Mouse (Mus musculus) thymus, adult 18-20 months (tissue): ENCODE data around the gene Tmem117.

Source experiments
- DNase-seq, 2 experiments: peaks; one replicate each; pipeline ENCODE4 v3.0.0; 2022; ENCODE audit warnings: mixed read lengths in 2 of 2

Tmem117 gene

DNA sequence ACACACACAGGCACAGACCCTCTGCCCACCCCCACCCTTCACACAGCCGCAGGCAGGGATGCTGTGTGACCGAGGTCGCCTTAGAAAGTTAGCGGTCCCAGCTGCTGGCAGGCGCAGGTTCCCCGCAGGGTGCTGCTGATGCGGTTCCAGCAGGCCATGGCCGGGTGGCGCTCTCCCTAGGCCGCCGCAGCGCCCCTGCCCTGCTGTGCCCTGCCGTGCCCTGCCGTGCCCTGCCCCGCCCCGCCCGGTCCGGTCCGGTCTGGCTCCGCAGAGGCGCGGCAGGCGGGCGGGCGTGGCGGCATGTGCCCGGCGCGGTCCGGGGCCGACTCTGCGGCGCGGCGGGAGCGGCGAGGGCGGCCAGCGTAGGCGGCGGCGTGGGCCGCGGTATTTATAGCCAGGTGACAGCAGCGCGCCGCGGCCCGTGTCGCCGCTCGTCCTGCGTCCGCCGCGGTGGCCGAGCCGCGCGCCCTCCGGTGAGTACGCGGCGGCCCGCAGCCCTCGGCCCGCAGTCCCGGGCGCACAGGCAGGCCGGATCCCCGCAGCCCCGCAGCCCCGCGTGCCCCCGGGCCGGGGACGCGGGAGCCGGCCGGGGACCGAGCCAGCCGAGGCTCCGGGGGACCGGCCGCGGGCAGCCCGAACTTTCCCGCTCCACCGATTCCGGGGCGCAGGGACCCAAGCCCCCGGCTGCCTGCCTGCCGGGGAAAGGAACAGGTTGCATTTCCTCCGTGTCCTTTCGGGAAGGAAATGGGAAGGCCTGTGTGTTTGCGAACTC, at the start of gene Tmem117:
Tmem117 (plus strand) TSS at position 403 of the 772 bp plus-strand sequence.
- DNase-seq = no peak

DNA sequence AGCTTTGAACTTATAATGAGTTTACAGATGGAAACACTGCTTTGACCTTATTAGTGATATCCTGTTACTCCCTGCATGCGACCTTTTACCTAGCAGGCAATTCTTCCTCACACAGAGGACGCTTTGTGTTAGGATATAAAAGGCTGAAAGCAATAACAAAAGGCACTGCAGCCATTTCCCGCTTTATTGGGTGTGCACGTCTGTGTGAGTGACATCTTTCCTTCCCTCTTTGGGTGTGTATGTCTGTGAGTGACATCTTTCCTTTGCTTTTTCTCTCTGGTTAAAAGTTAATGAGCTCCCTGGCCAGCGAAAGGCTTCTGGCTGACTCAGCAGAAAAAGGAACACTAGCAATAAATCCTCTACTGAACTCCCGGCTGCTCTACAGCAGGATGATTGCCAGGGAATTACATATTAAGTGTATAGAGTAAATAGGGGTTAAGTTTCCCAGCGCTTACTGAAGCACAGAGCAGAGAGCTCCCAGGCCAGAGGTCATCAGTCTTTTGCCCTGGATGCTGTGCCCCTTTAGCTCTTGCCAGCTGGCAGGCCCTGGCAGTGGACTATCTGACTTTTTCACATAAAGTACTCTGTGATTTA, 46.9 kb upstream of the Tmem117 start:
- DNase-seq = no peak

DNA sequence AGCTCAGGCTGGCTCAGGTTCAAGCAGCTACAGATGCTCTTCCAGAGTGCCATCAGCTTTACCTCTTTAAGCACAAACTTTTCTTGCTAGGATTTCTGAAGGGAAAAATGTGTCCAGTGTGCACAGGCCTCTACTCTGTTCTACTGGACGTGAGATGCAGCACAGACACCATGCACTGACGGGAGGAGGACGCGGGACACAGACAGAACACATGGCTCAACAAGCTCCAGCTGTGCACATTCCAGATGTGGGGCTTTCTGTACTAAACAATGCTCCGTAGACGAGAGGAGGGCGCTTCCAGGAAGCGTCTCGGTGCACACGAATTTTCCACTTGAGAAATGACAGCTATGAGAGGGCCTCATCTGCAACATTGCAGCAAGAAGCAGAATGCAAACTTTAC, 45.9 kb upstream of the Tmem117 start:
- no peak for DNase-seq

DNA sequence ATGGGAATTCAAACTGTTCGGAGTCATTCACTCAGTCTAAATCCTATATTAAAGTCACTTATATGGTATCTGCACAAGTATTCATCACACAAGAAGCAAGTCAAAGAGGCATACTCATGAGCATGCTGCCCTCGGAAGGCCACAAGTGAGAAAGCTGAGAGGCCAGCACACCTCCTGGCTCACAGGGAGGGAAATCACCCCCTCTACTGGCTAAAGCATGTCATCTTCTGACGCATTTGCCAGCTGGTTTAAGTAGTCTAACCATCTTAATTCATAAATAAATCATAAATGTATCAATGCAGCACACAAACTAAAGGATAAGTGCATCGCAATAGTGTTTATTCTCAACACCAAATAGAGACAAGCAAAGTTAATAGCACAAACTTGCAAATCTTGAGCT, 44.3 kb upstream of the Tmem117 start:
- DNase-seq = no peak

DNA sequence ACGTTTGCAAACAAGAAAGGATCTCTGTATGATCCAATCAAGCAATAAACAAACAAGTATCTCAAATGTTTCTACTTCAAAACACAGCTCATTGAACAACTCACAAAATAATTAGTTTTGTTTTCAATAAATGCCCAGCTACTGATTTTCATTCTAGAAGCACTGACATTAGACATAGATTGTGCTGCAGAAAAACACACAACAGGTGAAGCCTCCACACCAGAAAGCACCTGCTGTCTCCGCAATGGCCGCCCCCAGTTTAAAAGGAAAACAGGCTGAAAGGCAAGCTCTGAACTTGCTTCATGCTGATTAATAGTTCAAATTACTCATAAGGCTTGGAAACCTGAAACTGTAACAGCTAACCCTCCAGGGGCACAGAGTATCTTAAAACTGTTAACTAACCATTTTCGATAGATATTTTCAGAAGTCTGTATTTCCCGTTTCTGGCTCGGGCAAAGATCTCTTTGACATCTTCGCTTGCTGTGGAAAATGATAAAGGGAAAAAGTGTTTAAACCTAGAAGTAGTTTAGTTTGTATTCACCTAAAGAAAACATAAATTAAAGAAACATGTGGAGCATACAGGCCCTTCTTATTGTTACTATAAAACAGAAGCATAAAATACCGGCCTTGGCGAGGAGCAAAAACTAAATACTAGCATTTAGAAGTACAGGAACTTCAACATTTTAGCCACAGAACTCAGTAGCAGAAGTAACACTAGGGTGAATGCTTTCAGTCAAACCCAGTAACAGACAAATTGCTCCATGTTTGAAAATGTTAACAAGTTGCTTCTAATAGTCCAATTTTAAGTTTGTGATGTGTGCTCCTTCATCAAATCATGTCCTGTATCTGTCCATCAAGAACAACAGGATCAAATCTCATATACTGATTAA, 41.0 kb upstream of the Tmem117 start:
- DNase-seq = no peak

DNA sequence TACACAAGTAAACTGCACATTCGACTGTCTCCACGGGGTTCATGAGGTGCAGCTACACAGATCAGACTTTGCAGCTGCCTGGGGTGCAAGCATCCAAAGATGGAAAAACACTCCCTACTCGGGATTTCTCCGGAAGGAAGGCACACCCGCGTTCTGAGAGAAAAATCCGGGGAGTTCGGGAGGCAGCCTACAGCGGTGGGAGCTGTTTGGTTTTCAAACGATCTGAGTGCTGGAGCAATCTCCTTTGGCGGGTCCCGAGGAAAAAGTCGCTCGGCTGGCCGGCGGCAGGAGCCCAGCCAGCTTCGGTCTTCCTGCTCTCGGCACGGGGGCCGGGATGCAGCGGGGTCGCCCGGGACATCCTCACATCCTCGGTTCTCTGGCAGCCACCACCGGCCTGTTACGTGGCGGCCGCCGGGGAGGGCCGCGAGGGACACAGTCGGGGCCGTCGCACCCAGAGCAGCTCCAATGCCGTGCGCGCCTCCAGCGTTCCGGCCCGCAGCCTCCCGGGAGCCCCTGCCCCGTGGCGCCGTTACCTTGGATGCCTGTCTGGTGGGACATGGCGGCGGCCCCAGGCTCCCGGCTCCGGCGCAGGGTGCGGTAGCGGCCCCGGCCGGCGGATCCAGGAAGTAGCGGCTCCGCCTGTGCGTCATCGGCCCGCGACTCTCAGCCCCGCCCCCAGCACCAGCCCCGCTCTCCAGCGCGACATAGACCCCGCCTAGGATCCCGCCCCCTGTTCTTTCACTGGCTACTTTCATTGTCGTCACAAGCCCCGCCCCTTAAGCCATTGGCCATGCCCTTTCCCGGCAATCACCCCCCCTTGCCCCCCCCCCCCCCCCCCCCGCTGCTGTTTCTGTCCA, 39.6 kb upstream of the Tmem117 start, which contains the start of gene Twf1:
Twf1 (minus strand) TSS at position 671 of the 857 bp plus-strand sequence.
- peak; percentile 94 to 95 for DNase-seq

GRCm38 (mm10) chr15:94590083-94590482, 38.9 kb upstream of the Tmem117 start:
- DNase-seq = no peak

DNA sequence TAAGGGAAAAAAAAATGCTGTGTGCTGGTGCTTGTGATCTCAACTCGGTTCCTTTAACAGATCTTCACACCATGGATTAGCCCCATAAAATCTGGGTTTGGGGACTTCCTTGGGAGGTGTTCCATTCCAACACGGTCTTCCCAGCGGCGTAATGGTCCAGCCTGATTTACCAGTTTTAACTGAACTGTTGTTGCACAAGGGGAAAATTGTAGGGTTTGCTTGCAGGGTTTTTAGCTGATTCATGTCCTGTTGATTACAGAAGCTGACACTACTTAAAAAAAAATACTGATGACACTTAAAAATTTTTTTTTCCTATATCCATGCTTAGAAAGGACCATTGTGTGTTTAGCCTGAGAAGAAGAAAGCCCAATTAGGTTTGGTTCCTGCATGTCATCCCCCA, 37.7 kb upstream of the Tmem117 start:
- no peak for DNase-seq

DNA sequence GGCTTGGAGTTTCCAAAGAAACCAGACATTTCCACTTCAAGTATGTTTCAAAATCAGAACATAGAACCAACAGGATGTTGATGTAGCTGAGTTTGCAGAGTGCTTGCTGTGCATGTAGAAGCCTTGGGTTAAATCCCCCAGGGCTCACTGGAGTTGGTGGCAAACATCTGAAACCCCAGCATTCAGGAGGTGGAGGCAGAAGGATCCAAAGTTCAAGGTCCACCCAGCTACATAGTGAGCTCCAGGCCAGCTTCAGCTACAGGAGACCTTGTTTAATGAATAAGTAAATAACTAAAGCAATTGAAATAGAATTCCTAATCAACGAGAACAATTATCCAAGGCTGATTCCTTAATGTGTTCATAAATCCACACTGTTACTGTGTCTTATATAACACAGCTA, 35.4 kb upstream of the Tmem117 start:
- DNase-seq = no peak

DNA sequence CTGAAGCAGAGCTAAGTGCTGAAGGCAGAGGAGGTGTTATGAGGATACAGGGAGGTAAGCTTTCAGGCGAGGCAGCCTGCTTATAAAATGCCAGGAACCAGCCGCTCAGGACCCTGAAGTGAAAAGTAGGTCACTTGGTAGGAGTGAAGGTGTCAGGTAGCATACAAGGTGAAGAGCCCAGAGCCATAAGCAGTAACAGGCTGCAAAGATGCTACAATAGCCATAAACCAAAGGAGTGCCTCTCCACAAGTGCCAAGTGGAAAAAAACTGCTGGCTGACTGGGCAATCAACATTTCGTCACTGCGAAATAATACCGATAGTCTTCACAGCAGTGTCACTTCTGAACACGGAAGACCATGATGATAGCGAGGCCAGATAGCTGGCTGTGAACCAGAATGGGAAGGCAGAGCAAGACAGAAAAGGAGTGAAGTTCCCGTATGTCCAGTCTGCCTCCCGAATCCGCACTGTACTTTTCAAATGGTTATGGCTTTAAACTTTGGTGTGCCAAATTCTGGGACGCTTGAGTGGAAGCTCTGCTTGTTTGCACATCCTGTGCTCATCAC, 28.8 kb upstream of the Tmem117 start:
- no peak for DNase-seq

DNA sequence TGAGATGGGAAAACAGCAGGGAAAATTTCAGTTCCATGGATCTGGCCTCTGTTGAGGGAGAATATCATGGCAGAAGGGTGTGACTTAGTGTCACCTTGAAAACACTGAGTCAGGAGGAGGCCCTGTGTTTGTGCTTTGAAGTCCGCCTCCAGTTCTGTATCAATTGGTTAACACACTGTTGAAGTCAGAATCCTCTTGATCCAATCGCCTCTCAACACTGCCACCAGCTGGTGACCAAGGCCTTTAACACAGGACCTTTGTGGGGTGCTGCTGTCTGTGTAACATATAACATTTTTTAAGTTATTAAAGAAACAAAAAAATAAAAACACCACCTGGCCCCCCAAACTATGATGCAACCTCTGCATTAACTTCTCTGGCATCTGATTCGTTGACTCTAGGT, 27.7 kb upstream of the Tmem117 start:
- no peak for DNase-seq

DNA sequence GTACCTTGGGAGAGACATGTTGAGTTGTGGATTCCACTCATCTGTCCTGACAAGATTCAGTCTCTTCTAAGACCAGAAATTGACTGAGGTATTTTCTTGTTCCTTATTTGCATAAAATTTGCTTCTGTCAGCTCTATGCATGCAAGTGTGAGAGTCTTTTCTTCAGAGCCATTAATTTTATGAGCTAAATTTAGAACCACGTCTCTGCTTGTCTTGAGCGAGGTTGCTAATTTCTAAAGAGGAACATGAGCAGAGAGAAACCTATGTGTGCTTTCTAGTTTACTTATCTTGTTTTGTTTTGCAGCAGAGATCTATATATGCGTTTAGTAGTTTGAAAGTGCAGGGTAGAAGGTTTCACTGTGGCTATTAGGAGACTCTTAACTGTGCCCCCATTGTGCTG, 26.6 kb upstream of the Tmem117 start:
- DNase-seq = no peak

GRCm38 (mm10) chr15:94607768-94608167, 21.3 kb upstream of the Tmem117 start:
- DNase-seq = no peak

GRCm38 (mm10) chr15:94616036-94616435, 13.0 kb upstream of the Tmem117 start:
- no peak for DNase-seq

- DNase-seq = no peak
Observed at GRCm38 (mm10) chr15:94620909-94621308, 8.1 kb upstream of the Tmem117 start.

GRCm38 (mm10) chr15:94628463-94628829, 586 bp upstream of the Tmem117 start:
- no peak for DNase-seq

GRCm38 (mm10) chr15:94630553-94630952, 1.5 kb downstream of the Tmem117 start:
- DNase-seq = no peak

DNA sequence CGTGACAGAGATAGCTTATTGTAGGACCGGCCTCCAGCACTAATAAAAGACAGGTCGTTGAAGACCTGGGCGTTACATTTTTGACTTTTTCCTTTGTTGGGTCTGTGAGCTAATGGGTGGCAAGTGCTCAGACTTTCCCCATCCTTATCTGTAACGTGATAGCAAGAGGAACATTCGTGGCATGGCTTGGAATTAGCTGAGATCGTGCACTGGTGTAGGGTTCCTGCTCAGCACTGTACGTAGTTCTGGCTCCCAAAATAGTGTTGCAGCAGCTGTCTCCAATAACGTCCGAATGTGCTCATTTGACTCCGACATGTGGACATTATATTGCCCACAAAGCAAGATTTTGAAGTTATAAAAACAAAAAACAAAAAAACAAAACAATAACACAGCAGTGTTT, 5.5 kb downstream of the Tmem117 start:
- DNase-seq = no peak

DNA sequence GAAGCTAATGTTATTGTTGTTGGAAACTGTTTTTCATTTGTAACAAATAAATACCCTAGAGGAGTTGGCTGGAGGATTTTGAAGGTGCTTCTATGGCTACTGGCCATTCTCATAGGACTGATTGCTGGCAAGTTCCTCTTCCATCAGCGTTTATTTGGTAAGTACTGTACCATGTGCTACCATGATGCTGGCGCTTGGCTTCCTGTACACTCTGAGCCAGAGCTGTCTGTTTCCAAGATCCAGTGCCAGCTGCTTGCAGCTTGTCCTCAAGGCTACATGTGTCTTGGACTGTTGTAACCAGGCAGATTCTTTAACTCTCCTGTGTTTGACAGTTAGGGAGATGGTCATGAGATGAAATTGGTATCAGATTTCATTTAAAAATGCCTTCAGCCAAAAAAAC, 9.2 kb downstream of the Tmem117 start:
- DNase-seq = no peak

- no peak for DNase-seq
Observed at GRCm38 (mm10) chr15:94639126-94639525, 10.1 kb downstream of the Tmem117 start.

DNA sequence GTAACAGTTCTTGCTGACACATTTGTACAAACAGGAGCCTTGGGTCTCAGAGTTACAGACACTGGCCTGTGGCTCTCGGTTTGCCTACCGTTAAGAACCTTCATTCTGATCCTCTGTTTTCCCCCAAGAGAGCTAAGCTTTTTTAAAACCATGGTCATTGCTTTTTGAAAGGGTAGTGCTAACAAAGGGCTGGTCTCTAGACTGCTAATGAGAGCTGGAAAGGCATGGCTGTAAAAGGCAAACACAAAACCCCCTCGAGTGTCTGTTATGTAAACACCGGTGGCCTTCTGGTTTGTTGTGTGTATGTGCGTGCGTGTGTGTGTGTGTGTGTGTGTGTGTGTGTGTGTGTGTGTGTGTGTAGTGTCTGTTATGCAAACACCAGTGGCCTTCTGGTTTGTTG, 17.0 kb downstream of the Tmem117 start:
- DNase-seq = no peak

- no peak for DNase-seq
Observed at GRCm38 (mm10) chr15:94648430-94648829, 19.4 kb downstream of the Tmem117 start.
